Mouse (Mus musculus): Measurements from ENCODE around the gene Unc79. TPM values are rescaled to one million over a fixed set of nuclear protein-coding genes. Genes with fewer than 3 reads are reported as not detected.

Gene Unc79
- polyA plus RNA-seq, 1 experiment from 2014 or later = 0.70 TPM

GRCm38 (mm10) chr12:102961066-102961465, 12.4 kb downstream of the Unc79 start:
- WGBS = 75% methylated on average over 3 of the region's 3 CpGs
- Histone ChIP-seq H3K9me3 (replicated peaks) (no peaks in the 10 kb centered on the region), H3K4me3 (no peak overlapping the region), H3K27me3 (ENCODE audit: low read depth, poor library complexity, severe bottlenecking) (peaks cover 5% of the 10 kb centered on the region; the same call in 1 of the 2 replicates), H3K4me1 (peaks cover 20% of the 10 kb centered on the region), H3K36me3 (no peaks in the 10 kb centered on the region), H3K27ac (replicated peaks) (no peak overlapping the region)
- no peak for DNase-seq (ENCODE audit: low spot score)

DNA sequence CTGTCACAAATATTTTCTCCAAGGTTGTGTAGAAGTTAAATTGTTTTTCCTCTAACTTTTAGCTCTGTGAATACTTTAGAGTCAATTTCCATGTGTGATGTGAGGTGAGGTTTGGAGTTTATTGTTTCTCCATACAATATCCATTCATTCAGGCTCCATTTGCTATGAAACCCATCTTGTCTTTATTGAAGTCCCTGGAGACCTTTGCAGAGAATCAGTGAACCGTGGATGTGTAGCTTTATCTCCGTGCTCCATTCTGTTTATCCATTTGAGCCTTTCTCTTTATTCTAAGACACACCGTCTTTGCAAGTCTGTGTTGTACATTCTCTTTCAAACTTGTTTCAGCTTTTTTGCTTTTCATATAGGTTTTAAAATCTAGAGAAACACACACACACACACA, 15.8 kb downstream of the Unc79 start:
- Histone ChIP-seq H3K27ac (replicated peaks) (no peak overlapping the region), H3K27me3 (ENCODE audit: low read depth, poor library complexity, severe bottlenecking) (peaks cover 5% of the 10 kb centered on the region; the same call in 1 of the 2 replicates), H3K4me1 (peaks cover 23% of the 10 kb centered on the region), H3K36me3 (no peaks in the 10 kb centered on the region), H3K9me3 (replicated peaks) (no peaks in the 10 kb centered on the region), H3K4me3 (no peak overlapping the region)
- 29% methylated on average over 3 of the region's 3 CpGs for WGBS
- DNase-seq (ENCODE audit: low spot score) = no peak

DNA sequence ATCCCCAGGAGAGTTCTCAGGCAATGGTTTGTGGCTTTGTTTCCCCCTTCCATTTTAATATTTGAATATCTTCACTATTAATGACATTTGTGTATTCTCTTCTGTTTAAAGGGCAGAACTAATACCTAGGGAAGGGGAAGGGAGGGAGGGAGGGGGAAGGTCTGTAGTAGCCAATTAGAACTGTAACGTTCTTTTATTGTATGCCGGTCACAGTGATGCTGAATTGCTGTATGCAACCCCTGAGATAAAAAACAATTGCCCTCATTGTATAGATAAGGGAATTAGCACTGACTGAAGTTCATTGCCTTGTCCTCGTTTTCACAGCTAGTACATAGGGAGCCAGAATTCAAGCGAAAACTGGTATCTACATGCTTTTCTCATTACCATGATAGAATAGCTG, 31.9 kb downstream of the Unc79 start:
- Histone ChIP-seq H3K36me3 (no peaks in the 10 kb centered on the region), H3K4me1 (peaks cover 9% of the 10 kb centered on the region; the same call in 1 of the 2 replicates), H3K27ac (replicated peaks) (no peak overlapping the region), H3K9me3 (replicated peaks) (no peaks in the 10 kb centered on the region), H3K27me3 (ENCODE audit: low read depth, poor library complexity, severe bottlenecking) (no peaks in the 10 kb centered on the region), H3K4me3 (no peak overlapping the region)
- WGBS = 74% methylated on average over 4 of the region's 4 CpGs
- DNase-seq (ENCODE audit: low spot score) = no peak

- Histone ChIP-seq H3K27ac (replicated peaks) (no peak overlapping the region), H3K4me1 (peaks cover 9% of the 10 kb centered on the region; the same call in 1 of the 2 replicates), H3K27me3 (ENCODE audit: low read depth, poor library complexity, severe bottlenecking) (no peaks in the 10 kb centered on the region), H3K9me3 (replicated peaks) (no peaks in the 10 kb centered on the region), H3K36me3 (no peaks in the 10 kb centered on the region), H3K4me3 (no peak overlapping the region)
- DNase-seq (ENCODE audit: low spot score) = no peak
- WGBS = 84% methylated on average over 3 of the region's 3 CpGs
Measured at GRCm38 (mm10) chr12:102981543-102981942, 32.9 kb downstream of the Unc79 start.

GRCm38 (mm10) chr12:102985401-102985800, 36.7 kb downstream of the Unc79 start:
- H3K9me3 ChIP-seq (replicated peaks) = no peaks in the 10 kb centered on the region
- no peak for DNase-seq (ENCODE audit: low spot score)
- H3K4me1 ChIP-seq = peaks cover 6% of the 10 kb centered on the region; the same call in 1 of the 2 replicates
- no peaks in the 10 kb centered on the region for H3K36me3 ChIP-seq
- no peak overlapping the region for H3K4me3 ChIP-seq
- H3K27me3 ChIP-seq (ENCODE audit: low read depth, poor library complexity, severe bottlenecking) = no peaks in the 10 kb centered on the region
- H3K27ac ChIP-seq (replicated peaks) = no peak overlapping the region

GRCm38 (mm10) chr12:102987736-102988135, 39.1 kb downstream of the Unc79 start:
- WGBS = 84% methylated on average over 6 of the region's 6 CpGs
- DNase-seq (ENCODE audit: low spot score) = no peak
- no peaks in the 10 kb centered on the region for H3K4me1 ChIP-seq
- H3K36me3 ChIP-seq = no peaks in the 10 kb centered on the region
- no peak overlapping the region for H3K4me3 ChIP-seq
- H3K9me3 ChIP-seq (replicated peaks) = no peaks in the 10 kb centered on the region
- no peak overlapping the region for H3K27ac ChIP-seq (replicated peaks)
- H3K27me3 ChIP-seq (ENCODE audit: low read depth, poor library complexity, severe bottlenecking) = no peaks in the 10 kb centered on the region

DNA sequence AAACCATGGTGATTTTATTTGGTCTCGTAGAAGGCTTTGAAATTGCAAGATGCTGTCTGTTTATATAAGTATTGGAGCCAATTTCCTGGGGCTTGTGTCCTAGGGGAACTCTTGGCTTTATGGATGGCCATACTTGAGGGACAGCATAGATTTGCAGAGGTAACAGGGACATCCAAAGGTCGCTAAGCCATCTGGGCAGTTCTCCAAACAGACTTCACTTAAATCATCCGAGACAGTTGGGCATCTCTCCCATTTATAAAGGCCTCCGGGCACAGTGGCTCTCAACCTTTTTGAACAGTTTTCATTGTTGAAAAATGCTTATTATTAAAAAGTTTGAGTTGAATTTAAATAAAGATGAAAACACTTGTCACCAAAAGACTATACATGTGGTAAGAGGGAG, 59.8 kb downstream of the Unc79 start:
- H3K9me3 ChIP-seq (replicated peaks) = no peaks in the 10 kb centered on the region
- no peak for DNase-seq (ENCODE audit: low spot score)
- H3K4me1 ChIP-seq = no peaks in the 10 kb centered on the region
- H3K36me3 ChIP-seq = no peaks in the 10 kb centered on the region
- WGBS = 79% methylated on average over 4 of the region's 4 CpGs
- H3K27ac ChIP-seq (replicated peaks) = no peak overlapping the region
- no peak overlapping the region for H3K4me3 ChIP-seq
- H3K27me3 ChIP-seq (ENCODE audit: low read depth, poor library complexity, severe bottlenecking) = no peaks in the 10 kb centered on the region

DNA sequence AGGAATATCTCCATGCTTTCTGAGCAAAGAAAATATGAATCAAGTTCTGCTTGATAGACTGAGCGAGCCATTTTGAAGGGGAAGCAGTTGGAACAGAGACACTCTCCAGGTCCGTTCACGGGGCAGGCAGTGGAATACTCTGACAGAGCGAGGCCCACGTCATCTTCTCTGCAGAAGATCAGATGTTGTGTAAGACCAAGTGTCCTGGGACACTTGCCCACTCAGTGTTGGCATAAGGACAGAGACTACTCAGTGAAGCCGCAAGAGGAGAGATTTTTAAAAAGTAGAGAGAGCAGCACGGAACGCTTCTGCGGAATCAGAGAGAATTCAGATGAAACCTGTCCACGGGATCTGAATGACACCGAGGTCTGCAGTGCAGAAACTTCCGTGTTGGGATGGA, 69.5 kb downstream of the Unc79 start:
- Histone ChIP-seq H3K4me3 (no peak overlapping the region), H3K27me3 (ENCODE audit: low read depth, poor library complexity, severe bottlenecking) (no peaks in the 10 kb centered on the region), H3K36me3 (no peaks in the 10 kb centered on the region), H3K27ac (replicated peaks) (no peak overlapping the region), H3K9me3 (replicated peaks) (no peaks in the 10 kb centered on the region), H3K4me1 (no peaks in the 10 kb centered on the region)
- WGBS = 95% methylated on average over 12 of the region's 12 CpGs
- no peak for DNase-seq (ENCODE audit: low spot score)

DNA sequence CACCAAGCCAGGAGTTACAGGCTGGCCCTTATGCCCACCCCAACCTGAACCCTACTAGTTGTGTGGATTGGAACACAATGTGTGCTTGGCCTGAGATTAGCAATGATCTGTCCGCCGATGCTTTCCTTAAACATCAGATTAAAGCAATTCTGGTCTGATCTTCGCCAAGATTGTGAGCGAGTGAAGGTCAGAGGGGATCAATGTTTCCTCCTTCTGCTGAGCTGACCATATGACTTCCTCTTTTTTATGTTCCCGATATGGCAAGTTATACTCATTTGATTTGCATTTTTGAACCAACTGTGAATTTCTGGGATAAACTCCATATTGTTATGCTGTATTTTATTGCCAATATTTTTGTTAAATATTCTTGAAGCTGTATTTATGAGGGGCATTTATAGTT, 88.0 kb downstream of the Unc79 start:
- Histone ChIP-seq H3K9me3 (replicated peaks) (no peaks in the 10 kb centered on the region), H3K27ac (replicated peaks) (no peak overlapping the region), H3K4me3 (no peak overlapping the region), H3K4me1 (no peaks in the 10 kb centered on the region), H3K36me3 (no peaks in the 10 kb centered on the region), H3K27me3 (ENCODE audit: low read depth, poor library complexity, severe bottlenecking) (no peaks in the 10 kb centered on the region)
- WGBS = 87% methylated on average over 5 of the region's 5 CpGs
- no peak for DNase-seq (ENCODE audit: low spot score)

DNA sequence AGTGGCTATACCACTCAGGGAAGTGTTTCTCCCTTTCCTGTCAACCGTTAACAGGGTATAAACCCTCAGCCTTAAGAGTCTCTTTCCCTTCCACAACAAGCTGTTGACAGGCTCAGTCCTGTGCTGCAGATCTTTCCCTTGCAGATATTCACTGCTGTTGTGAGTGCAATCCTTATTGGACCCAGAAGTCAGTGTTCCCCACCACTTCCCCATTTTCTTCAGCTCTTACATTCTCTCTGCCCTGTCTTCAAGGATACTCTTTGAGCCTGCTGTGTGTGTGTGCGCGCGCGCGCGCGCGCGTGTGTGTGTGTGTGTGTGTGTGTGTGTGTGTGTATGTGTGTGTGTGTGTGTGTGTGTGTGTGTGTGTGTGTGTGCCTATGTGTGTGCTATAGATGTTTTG, 90.7 kb downstream of the Unc79 start:
- no peak for DNase-seq (ENCODE audit: low spot score)
- Histone ChIP-seq H3K4me3 (no peak overlapping the region), H3K27ac (replicated peaks) (no peak overlapping the region), H3K9me3 (replicated peaks) (0 out of 2 replicates have a peak, but pooled peaks cover 7% of the 10 kb centered on the region), H3K4me1 (peaks cover 7% of the 10 kb centered on the region), H3K27me3 (ENCODE audit: low read depth, poor library complexity, severe bottlenecking) (no peaks in the 10 kb centered on the region), H3K36me3 (0 out of 2 replicates have a peak, but pooled peaks cover 5% of the 10 kb centered on the region)
- 90% methylated on average over 10 of the region's 10 CpGs for WGBS

GRCm38 (mm10) chr12:103040136-103040535, 91.5 kb downstream of the Unc79 start:
- no peaks in the 10 kb centered on the region for H3K27me3 ChIP-seq (ENCODE audit: low read depth, poor library complexity, severe bottlenecking)
- 0 out of 2 replicates have a peak, but pooled peaks cover 5% of the 10 kb centered on the region for H3K36me3 ChIP-seq
- 70% methylated on average over 2 of the region's 2 CpGs for WGBS
- H3K4me3 ChIP-seq = no peak overlapping the region
- H3K27ac ChIP-seq (replicated peaks) = no peak overlapping the region
- H3K9me3 ChIP-seq (replicated peaks) = 0 out of 2 replicates have a peak, but pooled peaks cover 7% of the 10 kb centered on the region
- DNase-seq (ENCODE audit: low spot score) = no peak
- peaks cover 7% of the 10 kb centered on the region for H3K4me1 ChIP-seq

- Histone ChIP-seq H3K36me3 (0 out of 2 replicates have a peak, but pooled peaks cover 5% of the 10 kb centered on the region), H3K9me3 (replicated peaks) (0 out of 2 replicates have a peak, but pooled peaks cover 7% of the 10 kb centered on the region), H3K4me3 (no peak overlapping the region), H3K27me3 (ENCODE audit: low read depth, poor library complexity, severe bottlenecking) (no peaks in the 10 kb centered on the region), H3K27ac (replicated peaks) (no peak overlapping the region), H3K4me1 (peaks cover 7% of the 10 kb centered on the region)
- no peak for DNase-seq (ENCODE audit: low spot score)
- WGBS = 85% methylated on average over 3 of the region's 3 CpGs
Measured at GRCm38 (mm10) chr12:103041401-103041800, 92.7 kb downstream of the Unc79 start.

DNA sequence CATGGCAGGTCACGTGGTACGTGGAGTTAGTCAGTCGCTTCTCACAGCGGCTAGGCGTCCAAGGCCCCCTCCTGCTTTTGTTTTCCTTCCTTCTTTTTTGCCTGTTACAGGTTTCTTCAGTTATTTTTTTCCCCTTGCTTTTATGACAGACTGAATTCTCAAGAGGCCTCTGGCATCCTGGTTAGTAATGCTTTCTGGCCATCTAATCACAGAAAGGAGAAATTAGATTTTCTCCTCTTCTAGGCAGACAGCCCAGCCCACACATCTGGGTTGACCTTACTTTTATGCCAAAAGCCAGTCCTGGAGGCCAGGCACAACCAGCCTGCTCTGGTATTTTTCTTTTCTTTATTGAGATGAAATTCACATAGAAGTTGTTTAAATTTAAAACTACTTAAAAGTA, 94.1 kb downstream of the Unc79 start:
- Histone ChIP-seq H3K4me3 (no peak overlapping the region), H3K27me3 (ENCODE audit: low read depth, poor library complexity, severe bottlenecking) (no peaks in the 10 kb centered on the region), H3K9me3 (replicated peaks) (0 out of 2 replicates have a peak, but pooled peaks cover 7% of the 10 kb centered on the region), H3K36me3 (0 out of 2 replicates have a peak, but pooled peaks cover 5% of the 10 kb centered on the region), H3K27ac (replicated peaks) (no peak overlapping the region), H3K4me1 (peaks cover 7% of the 10 kb centered on the region)
- WGBS = 94% methylated on average over 5 of the region's 5 CpGs
- DNase-seq (ENCODE audit: low spot score) = no peak

- 88% methylated on average over 4 of the region's 4 CpGs for WGBS
- no peak for DNase-seq (ENCODE audit: low spot score)
- no peaks in the 10 kb centered on the region for H3K27me3 ChIP-seq (ENCODE audit: low read depth, poor library complexity, severe bottlenecking)
- no peak overlapping the region for H3K27ac ChIP-seq (replicated peaks)
- peaks cover 7% of the 10 kb centered on the region for H3K4me1 ChIP-seq
- H3K4me3 ChIP-seq = no peak overlapping the region
- H3K36me3 ChIP-seq = 0 out of 2 replicates have a peak, but pooled peaks cover 5% of the 10 kb centered on the region
- H3K9me3 ChIP-seq (replicated peaks) = 0 out of 2 replicates have a peak, but pooled peaks cover 7% of the 10 kb centered on the region
Measured at GRCm38 (mm10) chr12:103044422-103044821, 95.8 kb downstream of the Unc79 start.
